Mouse (Mus musculus): ENCODE results near the gene Pnrc1. TPM values are rescaled to one million over a fixed set of nuclear protein-coding genes. Genes with fewer than 3 reads are reported as not detected.

Pnrc1 gene
- polyA plus RNA-seq, 1 experiment from 2014 or later, result 57.0 TPM

GRCm38 (mm10) chr4:33198117-33198516 lies 91.8 kb downstream of the Pnrc1 start:
- no peak overlapping the region for H3K4me3 ChIP-seq (replicated peaks; ENCODE audit: low read length)
- H3K4me1 ChIP-seq (ENCODE audit: control insufficient read depth, insufficient read depth, low read length), result no peaks in the 10 kb centered on the region
- no peak for ATAC-seq (ENCODE audit: insufficient read depth, low FRiP score)
- H3K9me3 ChIP-seq (replicated peaks; ENCODE audit: control insufficient read depth, low read length), result peaks cover 4% of the 10 kb centered on the region; the same call in 1 of the 2 replicates
- WGBS, result 17% methylated on average over 2 of the region's 2 CpGs
- no peak overlapping the region for H3K27ac ChIP-seq (ENCODE audit: low read length)
- no peak overlapping the region for H3K4me2 ChIP-seq (ENCODE audit: low read depth, low read length)
- H3K36me3 ChIP-seq (ENCODE audit: control insufficient read depth, insufficient read depth, low read length), result no peaks in the 10 kb centered on the region
- H3K9ac ChIP-seq (ENCODE audit: low read length), result no peak overlapping the region
- H3K27me3 ChIP-seq (ENCODE audit: control insufficient read depth, insufficient read depth, low read length), result no peaks in the 10 kb centered on the region

Other genes starting within 250 kb of the Pnrc1 start
- 0.22 and 0.36 TPM in 2 replicates for gene Gabrr2, start 227.2 kb downstream of the Pnrc1 start, polyA plus RNA-seq (2015; fragmentation: Nextera tagmentation; extraction: Ambion mirVana)
- not detected in 2 replicates for gene Gabrr1, start 157.6 kb downstream of the Pnrc1 start, polyA plus RNA-seq (2015; fragmentation: Nextera tagmentation; extraction: Ambion mirVana)
- 0.67 and 0.96 TPM in 2 replicates for gene Pm20d2, start 100.4 kb downstream of the Pnrc1 start, polyA plus RNA-seq (2015; fragmentation: Nextera tagmentation; extraction: Ambion mirVana)
- 6.6 and 8.5 TPM in 2 replicates for gene Srsf12, start 81.2 kb downstream of the Pnrc1 start, polyA plus RNA-seq (2015; fragmentation: Nextera tagmentation; extraction: Ambion mirVana)
- gene Rngtt, start 20.1 kb upstream of the Pnrc1 start, polyA plus RNA-seq (2015; fragmentation: Nextera tagmentation; extraction: Ambion mirVana), result 19.0 and 22.6 TPM in 2 replicates